Mouse (Mus musculus) layer of hippocampus, adult 2 months (tissue): ENCODE measurements at regions not wholly inside any gene's neighbourhood (a gene's known extent, or its start where the extent isn't known, plus 50 kb on each side); places are given as distances from the start of the nearest gene placed in this dataset.
A peak's percentile ranks its signal among the peaks of the same experiment; 100 is the strongest.

Experiments
- DNase-seq, 2 experiments: peaks; one replicate each; pipeline ENCODE4 v3.0.0; 2022; ENCODE audit warnings: low spot score in 2 of 2
- H3K27ac ChIP-seq: fragments of 200-600 bp; 2 replicates; pipeline ENCODE4 v1.8.1; 2022
- H3K4me3 ChIP-seq: fragments of 200-600 bp; 2 replicates; pipeline ENCODE4 v1.8.1; 2022; ENCODE audit warnings: mild to moderate bottlenecking
- CTCF ChIP-seq: fragments of 200-600 bp; conservative IDR thresholded peaks from 2 replicates; pipeline ENCODE4 v1.8.1; 2022; ENCODE audit warnings: antibody characterized with exemption, mild to moderate bottlenecking, moderate library complexity

GRCm38 (mm10) chr4:135018018-135018417, 87.3 kb downstream of the Syf2 start:
- Histone ChIP-seq H3K27ac (no peak overlapping the region), H3K4me3 (no peak overlapping the region)
- DNase-seq, result peak in 1 of 2 experiments; percentile 59
- peak; percentile 81 for TF ChIP-seq CTCF

GRCm38 (mm10) chr4:135019120-135019519, 88.4 kb downstream of the Syf2 start:
- Histone ChIP-seq H3K27ac (no peak overlapping the region), H3K4me3 (no peak overlapping the region)
- TF ChIP-seq CTCF, result no peak
- no peak for DNase-seq

- no peak for TF ChIP-seq CTCF
- no peak for DNase-seq
Measured at GRCm38 (mm10) chr4:135020262-135020991, 89.7 kb downstream of the Syf2 start.

GRCm38 (mm10) chr4:135023200-135023599, 92.5 kb downstream of the Syf2 start:
- DNase-seq, result no peak
- Histone ChIP-seq H3K27ac (no peak overlapping the region), H3K4me3 (no peak overlapping the region)
- TF ChIP-seq CTCF, result peak; percentile 54

More at GRCm38 (mm10) chr4:135020262-135020991, 89.7 kb downstream of the Syf2 start:
- Histone ChIP-seq H3K27ac (no peak overlapping the region), H3K4me3 (no peak overlapping the region)

- no peak overlapping the region for H3K4me3 ChIP-seq
- TF ChIP-seq CTCF, result no peak
- DNase-seq, result no peak
- H3K27ac ChIP-seq, result no peak overlapping the region
Measured at GRCm38 (mm10) chr4:135025802-135026201, 94.7 kb upstream of the Runx3 start.

GRCm38 (mm10) chr4:135027136-135027535, 93.3 kb upstream of the Runx3 start:
- H3K4me3 ChIP-seq, result no peak overlapping the region
- no peak for TF ChIP-seq CTCF
- no peak overlapping the region for H3K27ac ChIP-seq
- DNase-seq, result no peak

- no peak overlapping the region for H3K4me3 ChIP-seq
- no peak for DNase-seq
- no peak overlapping the region for H3K27ac ChIP-seq
- TF ChIP-seq CTCF, result no peak
Measured at GRCm38 (mm10) chr4:135029723-135030122, 90.7 kb upstream of the Runx3 start.

- no peak overlapping the region for H3K4me3 ChIP-seq
- no peak for TF ChIP-seq CTCF
- no peak for DNase-seq
- no peak overlapping the region for H3K27ac ChIP-seq
Measured at GRCm38 (mm10) chr4:135032461-135032860, 88.0 kb upstream of the Runx3 start.

GRCm38 (mm10) chr4:135033302-135033701, 87.2 kb upstream of the Runx3 start:
- no peak overlapping the region for H3K27ac ChIP-seq
- DNase-seq, result no peak
- TF ChIP-seq CTCF, result no peak
- H3K4me3 ChIP-seq, result no peak overlapping the region

- DNase-seq, result peak in 1 of 2 experiments; percentile 37
- Histone ChIP-seq H3K4me3 (no peak overlapping the region), H3K27ac (no peak overlapping the region)
- TF ChIP-seq CTCF, result peak; percentile 87
Measured at GRCm38 (mm10) chr4:135034406-135034805, 86.0 kb upstream of the Runx3 start.

- no peak overlapping the region for H3K4me3 ChIP-seq
- no peak for DNase-seq
- no peak overlapping the region for H3K27ac ChIP-seq
- no peak for TF ChIP-seq CTCF
Measured at GRCm38 (mm10) chr4:135036764-135037163, 83.7 kb upstream of the Runx3 start.

- Histone ChIP-seq H3K27ac (no peak overlapping the region), H3K4me3 (no peak overlapping the region)
- TF ChIP-seq CTCF, result 0 out of 2 replicates have a peak, but pooled peaks have one; percentile 11
- no peak for DNase-seq
Measured at GRCm38 (mm10) chr4:135039234-135039633, 81.2 kb upstream of the Runx3 start.

GRCm38 (mm10) chr4:135041921-135042320, 78.5 kb upstream of the Runx3 start:
- no peak for DNase-seq
- TF ChIP-seq CTCF, result no peak
- Histone ChIP-seq H3K27ac (no peak overlapping the region), H3K4me3 (no peak overlapping the region)

GRCm38 (mm10) chr4:135042501-135042900, 78.0 kb upstream of the Runx3 start:
- no peak for TF ChIP-seq CTCF
- Histone ChIP-seq H3K27ac (no peak overlapping the region), H3K4me3 (no peak overlapping the region)
- no peak for DNase-seq
